Mouse (Mus musculus) layer of hippocampus, adult 8-10 months (tissue): ENCODE results near the gene Ccdc9. TPM values are rescaled to one million over a fixed set of nuclear protein-coding genes. Genes with fewer than 3 reads are reported as not detected.
"Not testable (repeated sequence)": the region's sequence is repeated elsewhere in the genome, so short reads cannot be mapped to it uniquely, and the experiment has no call there.

Experiments used
- DNase-seq, 2 experiments: peaks; one replicate each; pipeline ENCODE4 v3.0.0; 2022; ENCODE audit warnings: low spot score in 2 of 2
- total RNA-seq, 4 experiments: library from RNA; stranded (reverse); gene quantifications; 2 replicates each; pipeline ENCODE4 v1.2.4; 2022

The Ccdc9 gene
- total RNA-seq, 4 experiments from 2014 or later, result 72.6 to 88.3 (median 86.3) TPM

DNA sequence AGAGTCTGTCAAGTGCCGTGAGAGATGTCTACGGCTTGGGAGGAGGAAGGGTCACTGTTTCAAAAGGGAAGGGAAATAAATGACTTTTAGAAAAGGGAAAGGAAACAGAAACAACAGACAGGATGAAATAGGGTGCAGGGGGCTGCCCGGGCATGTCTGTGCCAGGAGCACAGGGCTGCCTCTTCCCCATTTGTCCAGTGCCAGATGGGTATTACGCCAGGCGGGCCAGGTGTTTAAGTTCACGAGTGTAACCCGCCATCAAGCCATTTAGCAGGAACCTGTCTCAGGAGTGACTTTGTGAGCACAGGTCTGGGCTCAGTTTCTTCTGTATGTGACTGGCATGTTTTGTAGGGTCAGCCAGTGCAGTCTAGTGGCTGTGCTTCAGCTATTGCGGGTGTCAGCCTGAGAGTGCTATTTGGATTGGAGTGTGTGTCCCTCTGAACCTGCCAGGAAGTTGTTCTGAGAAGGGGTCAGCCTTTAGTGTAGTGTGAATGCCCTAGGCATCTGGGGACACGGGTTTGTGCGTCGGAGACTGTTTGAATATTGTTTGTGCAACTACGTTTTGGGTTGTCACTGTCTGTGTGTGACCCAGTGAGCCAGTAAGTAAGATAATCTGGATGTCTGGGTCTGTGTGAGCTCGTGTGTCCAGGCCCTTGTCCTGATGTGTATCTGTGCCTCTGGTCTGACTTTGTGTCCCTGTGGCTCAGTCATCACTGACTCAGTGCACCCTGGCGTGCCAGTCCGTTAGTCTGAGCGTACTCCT lies 22.1 kb upstream of the Ccdc9 start:
- no peak for DNase-seq

DNA sequence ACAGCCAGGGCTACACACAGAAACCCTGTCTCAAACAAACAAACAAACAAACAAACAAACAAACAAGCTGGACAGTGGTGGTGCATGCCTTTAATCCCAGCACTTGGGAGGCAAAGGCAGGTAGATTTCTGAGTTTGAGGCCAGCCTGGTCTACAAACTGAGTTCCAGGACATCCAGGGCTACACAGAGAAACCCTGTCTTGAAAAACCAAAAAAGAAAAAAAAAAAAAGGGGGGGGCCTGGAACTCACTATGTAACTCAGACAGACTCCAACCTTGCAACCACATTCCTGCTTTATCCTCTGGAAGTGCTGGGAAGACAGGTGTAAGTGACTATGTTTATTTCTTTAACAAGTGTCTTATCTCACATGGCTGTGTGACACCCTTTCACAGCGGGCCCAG lies 21.5 kb upstream of the Ccdc9 start, which contains the start of gene Bbc3:
Gene Bbc3, plus strand, starts transcription at position 301 of the 400 bp plus-strand sequence.
- not testable (repeated sequence) for DNase-seq

- not testable (repeated sequence) for DNase-seq
Observed at GRCm38 (mm10) chr7:16307141-16307540, 20.5 kb upstream of the Ccdc9 start.

- DNase-seq, result peak; percentile 95
Observed at GRCm38 (mm10) chr7:16299419-16300035, 12.9 kb upstream of the Ccdc9 start.

GRCm38 (mm10) chr7:16298927-16299326 lies 12.3 kb upstream of the Ccdc9 start:
- no peak for DNase-seq

DNA sequence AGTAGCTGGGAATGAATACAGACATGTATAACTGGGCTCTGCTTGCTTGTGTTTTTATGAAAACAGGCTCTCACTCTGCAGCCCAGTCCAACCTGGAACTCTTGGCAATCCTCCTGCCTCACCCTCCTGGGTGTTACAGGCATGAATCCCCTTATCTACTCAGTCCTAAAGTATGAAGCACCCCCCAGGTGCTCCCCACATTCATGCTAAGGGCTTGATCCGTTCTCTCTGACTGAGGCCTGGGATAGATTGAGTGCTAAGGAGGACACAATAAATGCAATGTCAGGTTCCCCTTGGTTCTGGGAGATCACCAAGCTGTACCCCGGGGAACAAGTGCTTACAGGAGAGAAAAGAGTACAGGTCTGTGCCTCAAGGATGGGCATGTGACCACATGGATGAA lies 11.0 kb upstream of the Ccdc9 start:
- DNase-seq, result no peak

- DNase-seq, result peak; percentile 69 to 76
Observed at GRCm38 (mm10) chr7:16296766-16297390, 10.3 kb upstream of the Ccdc9 start.

DNA sequence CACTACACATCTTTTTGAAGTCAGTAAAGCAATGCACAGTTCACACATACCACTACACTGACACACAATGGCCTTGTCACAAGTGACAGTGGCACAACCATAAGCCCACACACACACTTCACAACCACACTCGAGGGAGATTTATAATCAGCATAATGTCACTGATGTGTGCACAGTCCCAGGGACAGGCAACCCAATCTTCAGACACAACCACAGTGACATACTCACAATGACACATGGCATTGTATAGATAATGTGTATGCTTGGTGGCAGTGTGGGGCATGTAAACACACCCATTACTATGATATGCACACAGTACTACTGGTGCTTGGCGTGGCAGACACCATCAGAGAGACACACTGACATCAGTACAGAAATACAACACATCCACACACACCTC lies 9.6 kb upstream of the Ccdc9 start:
- no peak for DNase-seq

DNA sequence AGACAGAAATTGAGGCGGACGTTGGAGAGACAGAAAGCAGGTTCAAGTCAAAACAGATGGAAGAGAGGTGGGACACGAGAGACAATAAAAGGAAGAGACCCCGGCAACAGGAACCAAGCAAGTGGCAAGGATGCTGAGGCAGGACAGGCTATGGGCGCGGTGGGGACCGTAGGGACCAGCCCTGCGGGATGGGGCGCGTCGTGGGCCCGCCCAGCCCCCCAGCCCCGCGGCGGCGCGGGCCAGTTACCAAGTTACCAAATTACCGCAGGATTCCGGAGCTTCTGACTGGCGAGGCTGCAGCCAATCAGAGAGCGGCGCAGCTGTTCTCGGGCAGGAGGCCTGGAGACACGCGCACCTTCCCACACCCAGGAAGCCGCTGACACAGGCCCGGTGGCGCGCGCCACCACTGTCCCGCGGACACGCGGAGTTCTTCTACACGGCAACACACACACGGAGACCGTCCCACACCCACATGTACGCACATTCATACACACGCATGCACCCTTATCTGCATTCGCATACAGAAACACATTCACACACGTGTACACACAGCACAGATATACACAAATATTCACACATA lies 8.8 kb upstream of the Ccdc9 start:
- peak; percentile 70 to 79 for DNase-seq

GRCm38 (mm10) chr7:16294837-16295236 lies 8.2 kb upstream of the Ccdc9 start:
- DNase-seq, result peak; percentile 84 to 95

- DNase-seq, result no peak
Observed at GRCm38 (mm10) chr7:16294346-16294745, 7.8 kb upstream of the Ccdc9 start.

GRCm38 (mm10) chr7:16287791-16288190 lies 1.2 kb upstream of the Ccdc9 start:
- no peak for DNase-seq

DNA sequence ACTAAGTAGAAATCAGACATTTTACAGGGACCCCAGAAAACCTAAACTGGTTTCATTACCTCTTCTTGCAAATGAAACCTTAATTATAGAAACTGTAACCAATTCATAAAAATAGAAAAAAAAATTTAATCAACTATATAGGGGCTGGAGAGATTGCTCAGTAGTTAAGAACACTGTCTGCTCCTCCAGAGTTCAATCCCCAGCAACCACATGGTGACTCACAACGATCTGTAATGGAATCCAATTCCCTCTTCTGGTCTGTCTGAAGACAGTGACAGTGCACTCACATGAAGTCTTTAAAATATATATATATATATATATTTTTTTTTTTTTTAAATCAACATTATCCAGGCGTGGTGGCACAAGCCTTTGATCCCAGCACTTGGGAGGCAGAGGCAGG lies 421 bp upstream of the Ccdc9 start:
- DNase-seq, result no peak

DNA sequence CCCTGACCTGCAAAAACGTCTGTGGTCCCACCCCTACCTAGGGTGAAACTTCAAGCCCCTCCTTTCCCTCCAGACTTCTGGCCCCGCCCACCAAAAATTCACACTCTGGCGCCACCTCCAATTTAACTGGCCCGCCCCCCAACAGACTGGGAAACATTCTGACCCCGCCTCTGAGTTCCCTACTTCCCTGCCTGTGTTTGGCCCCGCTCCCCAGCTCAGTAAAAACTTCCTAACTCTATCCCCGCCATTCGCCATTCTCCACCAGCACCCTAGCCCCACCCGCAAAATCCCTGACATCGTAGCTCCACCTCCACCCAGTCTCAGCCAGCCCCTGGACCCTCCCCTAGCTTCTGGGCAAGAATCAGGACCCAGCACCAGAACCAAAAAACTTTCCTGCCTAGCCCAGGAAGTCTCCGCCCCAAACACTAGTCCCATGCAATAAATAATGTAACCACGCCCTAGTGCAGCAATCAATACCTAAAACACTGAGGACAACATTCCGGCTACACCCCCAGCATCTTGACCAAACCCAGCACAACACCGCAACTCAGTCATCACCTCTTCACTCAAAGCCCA lies 1.1 kb downstream of the Ccdc9 start:
- peak; percentile 40 to 64 for DNase-seq

GRCm38 (mm10) chr7:16284904-16285303 lies 1.7 kb downstream of the Ccdc9 start:
- no peak for DNase-seq

GRCm38 (mm10) chr7:16284001-16284400 lies 2.6 kb downstream of the Ccdc9 start:
- DNase-seq, result no peak

DNA sequence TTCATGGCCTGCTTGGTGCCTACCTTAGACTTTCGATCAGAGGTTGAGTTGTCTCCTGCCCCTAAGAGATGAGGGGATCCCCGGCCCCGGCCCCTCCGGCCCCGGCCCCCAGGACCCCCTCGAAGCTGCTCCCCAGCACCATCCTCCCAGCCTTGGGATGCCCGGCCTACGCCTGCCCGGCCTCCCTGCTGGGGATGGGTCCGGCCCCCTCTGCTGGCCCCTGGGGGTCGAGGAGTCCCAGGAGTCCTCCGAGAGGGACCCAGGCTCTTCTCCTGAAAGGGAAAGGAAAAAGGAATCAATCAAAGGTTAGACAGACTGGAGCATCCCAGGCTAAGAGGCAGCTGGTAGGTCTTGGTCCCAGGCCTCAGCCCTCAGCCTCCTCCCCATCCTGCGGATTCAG lies 4.3 kb downstream of the Ccdc9 start:
- DNase-seq, result no peak

DNA sequence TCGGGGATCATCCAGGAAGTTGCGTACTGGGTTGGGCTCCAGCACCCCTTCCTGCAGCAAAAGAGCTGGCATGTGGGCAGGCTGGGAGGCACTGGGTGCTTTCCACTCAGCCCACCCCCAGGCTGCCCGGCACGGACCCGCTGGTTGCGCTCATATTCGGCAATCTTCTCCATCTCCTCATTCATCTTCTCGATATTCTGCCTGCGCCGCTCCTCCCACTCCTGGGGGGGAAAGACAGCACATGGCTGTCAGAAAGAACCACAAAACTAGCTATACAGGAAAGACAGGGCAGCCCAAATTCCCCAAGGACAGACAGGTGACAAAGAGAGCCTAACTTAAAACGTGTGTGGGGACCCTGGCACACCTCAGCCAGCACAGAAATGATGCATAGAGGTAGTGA lies 5.9 kb downstream of the Ccdc9 start:
- no peak for DNase-seq

DNA sequence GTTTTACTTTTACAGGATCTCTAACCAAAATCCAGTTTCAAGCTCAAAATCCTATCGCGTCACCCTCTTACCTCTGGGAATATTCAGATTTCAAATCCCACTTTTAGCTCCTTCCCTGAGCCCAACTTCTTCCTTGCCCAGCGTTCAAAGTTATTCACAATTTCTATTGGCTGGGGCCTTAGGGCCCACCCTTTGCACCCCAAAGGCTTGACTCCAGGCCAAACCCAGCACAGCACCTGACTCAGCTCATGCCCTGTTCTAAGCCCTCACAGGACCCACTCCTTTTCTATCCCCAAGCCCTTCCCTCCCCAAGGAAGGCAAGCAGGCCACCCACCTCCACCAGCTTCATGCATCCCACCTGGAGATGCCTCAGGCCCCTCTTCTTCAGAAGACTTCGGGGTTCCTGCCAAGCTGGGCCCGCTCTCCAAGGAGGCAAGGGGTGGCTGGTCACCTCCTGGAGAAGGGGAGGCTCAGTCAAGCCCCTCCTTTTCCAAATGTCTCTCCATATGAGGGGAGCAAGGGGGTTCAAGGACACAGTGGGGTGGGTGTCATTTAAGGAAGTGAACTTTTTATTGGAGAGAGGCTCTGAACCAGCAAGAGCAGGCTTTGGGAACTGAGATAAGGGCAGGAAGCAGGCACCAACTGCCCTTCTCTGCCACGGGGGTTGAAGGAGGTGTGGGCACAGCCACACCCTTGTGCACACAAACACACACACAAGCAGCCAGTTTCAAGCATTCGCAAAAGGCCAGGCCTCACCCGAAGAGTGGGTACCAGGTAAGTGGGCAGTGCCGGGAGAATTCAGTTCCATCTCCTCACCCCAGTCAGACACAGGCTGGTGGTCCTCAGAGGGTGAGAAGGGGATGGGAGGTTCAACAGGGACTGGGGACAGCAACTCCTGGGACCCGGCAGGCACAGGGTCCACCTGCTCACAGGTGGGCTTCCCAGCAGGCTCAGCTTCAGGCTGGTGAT lies 11.4 kb downstream of the Ccdc9 start:
- no peak for DNase-seq

GRCm38 (mm10) chr7:16273766-16274140 lies 12.8 kb downstream of the Ccdc9 start:
- DNase-seq, result peak in 1 of 2 experiments; percentile 49
